Mouse (Mus musculus) testis, adult 2 months (tissue): ENCODE measurements at regions not wholly inside any gene's neighbourhood (a gene's known extent, or its start where the extent isn't known, plus 50 kb on each side); places are given as distances from the start of the nearest gene placed in this dataset.
"Not testable (repeated sequence)": the region's sequence is repeated elsewhere in the genome, so short reads cannot be mapped to it uniquely, and the experiment has no call there.

ENCODE experiments used
- H3K27ac ChIP-seq: fragments of 200-500 bp; 2 replicates; pipeline ENCODE4 v1.5.1; 2012; ENCODE audit warnings: low read depth, low read length; ENCODE audit not compliant: control insufficient read depth, insufficient read depth
- H3K27me3 ChIP-seq: fragments of 200-500 bp; 2 replicates; pipeline ENCODE4 v1.6.1; 2012; ENCODE audit warnings: mild to moderate bottlenecking, low read length, moderate library complexity; ENCODE audit not compliant: control insufficient read depth, insufficient read depth
- H3K36me3 ChIP-seq: fragments of 200-500 bp; 2 replicates; pipeline ENCODE4 v1.6.1; 2012; ENCODE audit warnings: mild to moderate bottlenecking, low read length; ENCODE audit not compliant: control insufficient read depth, insufficient read depth
- H3K4me1 ChIP-seq: fragments of 200-500 bp; 2 replicates; pipeline ENCODE4 v1.6.1; 2012; ENCODE audit warnings: low read length; ENCODE audit not compliant: control insufficient read depth, insufficient read depth
- H3K4me3 ChIP-seq: fragments of 200-500 bp; 2 replicates; pipeline ENCODE4 v1.5.1; 2012; ENCODE audit warnings: low read depth, mild to moderate bottlenecking, low read length, moderate library complexity, mixed read lengths; ENCODE audit not compliant: control insufficient read depth
- CTCF ChIP-seq: fragments of 200-500 bp; IDR thresholded peaks from 2 replicates; pipeline ENCODE4 v1.5.1; 2012; ENCODE audit warnings: low read depth, mild to moderate bottlenecking, inconsistent platforms, low read length, moderate library complexity; ENCODE audit not compliant: control insufficient read depth, insufficient read depth, insufficient replicate concordance
- POLR2A ChIP-seq: fragments of 200-500 bp; IDR thresholded peaks from 2 replicates; pipeline ENCODE4 v1.6.1; 2012; ENCODE audit warnings: low read depth, mild to moderate bottlenecking, inconsistent platforms, low read length, moderate library complexity; ENCODE audit not compliant: control insufficient read depth

- Histone ChIP-seq H3K4me3 (no peak overlapping the region), H3K36me3 (no peaks in the 10 kb centered on the region), H3K4me1 (peaks cover 4% of the 10 kb centered on the region), H3K27me3 (no peaks in the 10 kb centered on the region), H3K27ac (no peak overlapping the region)
- TF ChIP-seq CTCF: no peak
- no peak for TF ChIP-seq POLR2A
These were observed 64.1 kb downstream of the 9530068E07Rik start for GRCm38 (mm10) chr11:52460190-52460780.

DNA sequence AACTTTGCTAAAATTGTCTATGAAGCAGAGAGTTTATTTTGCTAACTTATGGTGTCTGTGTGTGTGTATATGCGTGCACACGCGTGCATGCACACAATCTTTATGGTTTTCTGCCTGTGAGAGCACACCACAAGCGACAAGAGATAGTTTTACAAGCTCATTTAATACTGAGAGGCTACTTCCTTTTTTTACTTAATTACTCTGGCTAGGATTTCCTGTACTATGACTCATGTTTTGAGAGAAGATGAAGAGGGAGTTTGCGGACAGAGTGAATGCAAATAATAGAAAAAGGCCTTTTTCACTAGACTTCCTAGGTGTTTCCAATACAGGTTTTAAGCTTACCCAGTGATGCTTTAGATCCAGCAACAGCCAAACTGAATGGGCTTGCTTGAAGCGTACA is 74.9 kb downstream of the 9530068E07Rik start:
- H3K27ac ChIP-seq, H3K4me3 ChIP-seq, H3K27me3 ChIP-seq, H3K36me3 ChIP-seq, H3K4me1 ChIP-seq: not testable (repeated sequence)

DNA sequence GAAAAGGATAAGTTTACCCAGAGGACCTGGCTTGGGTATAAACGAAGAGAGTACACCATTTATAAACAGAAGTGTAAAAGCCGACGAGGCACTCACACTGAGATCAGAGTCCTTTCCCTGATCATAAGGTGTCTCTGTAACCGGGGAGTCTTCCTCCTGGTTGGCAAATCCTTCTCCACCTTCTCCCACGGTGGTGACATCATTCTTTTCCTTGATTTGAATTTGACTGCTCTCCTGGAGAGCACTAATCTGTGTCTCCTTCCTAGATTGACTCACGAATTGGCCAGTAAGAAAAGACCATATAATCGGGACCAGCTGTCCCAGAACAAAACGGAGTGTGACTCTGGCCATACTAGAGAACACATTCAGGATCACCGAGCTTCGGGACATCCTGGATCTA is 83.9 kb downstream of the 9530068E07Rik start:
- H3K27ac ChIP-seq, H3K36me3 ChIP-seq, H3K4me1 ChIP-seq, H3K27me3 ChIP-seq: not testable (repeated sequence)
- peak overlapping the region; percentile 91 for H3K4me3 ChIP-seq

GRCm38 (mm10) chr11:52480694-52481093 is 84.5 kb downstream of the 9530068E07Rik start:
- not testable (repeated sequence) for H3K36me3 ChIP-seq, H3K27me3 ChIP-seq, H3K4me1 ChIP-seq
- peak overlapping the region; percentile 91 for H3K4me3 ChIP-seq
- H3K27ac ChIP-seq: peak overlapping the region; percentile 65; the same call in 1 of the 2 replicates
- TF ChIP-seq POLR2A: peak; percentile 78; the same call in 1 of the 2 replicates

GRCm38 (mm10) chr11:52483534-52483933 is 87.3 kb downstream of the 9530068E07Rik start:
- H3K27me3 ChIP-seq, H3K4me1 ChIP-seq, H3K4me3 ChIP-seq, H3K27ac ChIP-seq, H3K36me3 ChIP-seq: not testable (repeated sequence)

GRCm38 (mm10) chr11:52488538-52488937 is 92.3 kb downstream of the 9530068E07Rik start:
- not testable (repeated sequence) for H3K4me3 ChIP-seq, H3K4me1 ChIP-seq, H3K27ac ChIP-seq, H3K36me3 ChIP-seq, H3K27me3 ChIP-seq

DNA sequence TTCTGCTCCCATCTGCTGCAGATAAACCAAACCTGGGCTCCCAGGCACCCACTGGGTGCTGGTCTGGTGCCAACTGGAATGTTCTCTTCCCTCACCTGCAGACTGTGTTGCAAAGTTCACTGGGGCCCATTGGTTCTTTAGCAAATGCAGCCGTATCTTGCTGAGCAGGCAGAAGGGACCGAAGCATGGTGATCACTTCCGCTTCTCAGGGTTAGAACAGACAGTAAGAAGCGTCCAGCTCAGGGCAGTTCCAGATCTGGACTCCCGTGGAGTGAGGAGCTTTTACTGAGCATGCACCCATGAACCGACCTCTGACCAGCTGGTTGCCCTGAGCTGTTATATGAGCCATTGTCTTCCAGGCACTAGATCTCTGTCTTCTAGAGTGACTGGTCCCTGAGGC is 97.1 kb downstream of the 9530068E07Rik start:
- no peaks in the 10 kb centered on the region for H3K27me3 ChIP-seq
- TF ChIP-seq POLR2A (no peak), CTCF (no peak)
- H3K27ac ChIP-seq: no peak overlapping the region
- H3K4me3 ChIP-seq: no peak overlapping the region
- no peaks in the 10 kb centered on the region for H3K36me3 ChIP-seq
- no peaks in the 10 kb centered on the region for H3K4me1 ChIP-seq

GRCm38 (mm10) chr11:52496908-52497307 is 100.7 kb downstream of the 9530068E07Rik start:
- Histone ChIP-seq H3K36me3 (no peaks in the 10 kb centered on the region), H3K4me3 (no peak overlapping the region), H3K27ac (no peak overlapping the region), H3K27me3 (no peaks in the 10 kb centered on the region), H3K4me1 (no peaks in the 10 kb centered on the region)
- TF ChIP-seq CTCF (peak; percentile 58; the same call in 1 of the 2 replicates), POLR2A (no peak)
